Mouse (Mus musculus): ENCODE measurements around the gene Tarsl2.
A peak's percentile ranks its signal among the peaks of the same experiment; 100 is the strongest.

The Tarsl2 gene

DNA sequence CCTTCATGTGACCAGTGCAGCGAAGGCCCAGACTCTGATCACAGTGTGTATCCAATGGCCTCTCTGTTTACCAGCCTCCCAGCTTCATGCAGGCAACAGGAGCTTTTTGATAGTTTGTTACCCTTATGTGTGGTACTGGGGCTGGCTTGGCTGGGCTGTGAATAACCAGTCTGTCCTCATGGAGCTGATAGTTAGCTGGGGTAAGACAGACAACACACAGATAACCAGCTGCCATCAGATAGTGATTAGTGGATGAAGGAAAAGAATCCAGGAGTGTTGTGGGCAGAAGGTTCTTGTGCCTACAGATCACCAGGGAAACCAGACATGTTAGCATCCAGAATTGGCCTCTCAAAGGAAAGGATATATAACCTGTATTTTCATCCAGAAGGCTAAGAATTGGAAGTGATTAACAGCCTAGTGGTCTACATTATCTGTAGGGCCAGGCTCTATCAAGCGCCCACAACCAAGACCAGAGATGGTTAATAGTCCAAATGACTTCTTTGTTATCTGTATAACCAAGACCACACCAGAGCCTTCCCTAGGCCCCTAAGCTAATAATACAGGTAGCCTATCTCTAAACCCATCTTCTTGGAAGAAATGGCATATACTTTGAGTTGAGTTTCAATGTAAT, 12.9 kb downstream of the Tarsl2 start:
- no peak for DNase-seq (ENCODE audit: low read depth, low spot score)

DNA sequence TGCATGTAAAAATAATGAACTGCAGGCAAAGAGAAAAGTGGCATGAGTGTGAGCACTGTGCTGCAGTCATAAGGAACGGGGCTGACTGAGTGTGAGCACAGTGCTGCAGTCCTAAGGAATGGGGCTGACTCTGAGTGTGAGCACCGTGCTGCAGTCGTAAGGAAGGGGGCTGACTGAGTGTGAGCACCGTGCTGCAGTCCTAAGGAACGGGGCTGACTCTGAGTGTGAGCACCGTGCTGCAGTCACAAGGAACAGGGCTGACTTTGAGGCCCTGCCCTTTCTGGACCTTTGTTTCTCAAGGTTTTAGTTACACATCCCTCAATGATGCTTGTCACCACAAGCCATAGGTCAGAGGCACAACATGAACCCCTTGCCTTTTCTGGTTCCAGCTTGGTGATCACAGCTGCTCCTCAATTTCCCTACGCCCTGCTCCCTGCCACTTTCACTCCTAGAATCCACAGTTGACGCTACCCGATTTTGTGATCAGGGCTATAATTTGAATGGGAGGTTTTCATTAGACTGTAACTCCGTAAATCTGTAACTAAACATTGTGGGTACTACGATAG, 18.6 kb downstream of the Tarsl2 start:
- no peak for DNase-seq (ENCODE audit: low read depth, low spot score)

DNA sequence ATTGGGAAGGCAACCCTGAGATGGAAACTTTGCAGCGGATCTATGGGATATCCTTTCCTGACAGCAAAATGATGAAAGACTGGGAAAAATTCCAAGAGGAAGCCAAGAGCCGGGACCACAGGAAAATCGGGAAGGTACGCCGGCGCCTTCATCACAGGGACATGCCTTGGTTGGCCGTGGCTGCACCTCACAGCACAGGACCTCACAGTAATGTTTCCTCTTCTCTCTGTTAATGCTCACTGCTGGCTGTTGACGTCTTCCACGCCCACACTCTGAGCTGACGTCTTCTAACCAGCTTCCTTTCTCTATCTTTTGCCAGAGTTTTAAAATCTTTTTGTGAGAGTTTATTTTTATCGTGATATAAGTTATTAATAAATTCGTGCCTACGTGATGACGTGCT, 19.2 kb downstream of the Tarsl2 start:
- no peak for DNase-seq (ENCODE audit: low read depth, low spot score)

DNA sequence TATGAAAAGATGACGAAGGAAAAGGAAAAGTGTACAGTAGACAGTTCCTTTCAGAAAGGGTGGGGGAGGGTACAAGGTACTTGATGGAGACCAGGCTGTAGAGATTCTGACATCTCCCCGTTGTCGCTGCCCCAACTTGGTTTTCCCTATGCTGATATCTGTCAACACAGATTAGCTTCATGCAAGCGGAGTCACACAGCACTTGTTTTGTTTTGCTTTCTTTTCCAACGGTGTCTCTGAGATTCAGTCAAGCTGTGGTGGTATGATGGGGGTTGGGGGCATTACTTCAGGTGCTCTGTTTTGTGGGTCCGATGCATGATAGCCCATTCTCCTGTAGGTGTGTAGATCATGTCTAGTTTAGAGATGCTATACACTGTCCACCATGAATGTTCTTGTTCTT, 22.8 kb downstream of the Tarsl2 start:
- DNase-seq (ENCODE audit: low read depth, low spot score), result no peak

DNA sequence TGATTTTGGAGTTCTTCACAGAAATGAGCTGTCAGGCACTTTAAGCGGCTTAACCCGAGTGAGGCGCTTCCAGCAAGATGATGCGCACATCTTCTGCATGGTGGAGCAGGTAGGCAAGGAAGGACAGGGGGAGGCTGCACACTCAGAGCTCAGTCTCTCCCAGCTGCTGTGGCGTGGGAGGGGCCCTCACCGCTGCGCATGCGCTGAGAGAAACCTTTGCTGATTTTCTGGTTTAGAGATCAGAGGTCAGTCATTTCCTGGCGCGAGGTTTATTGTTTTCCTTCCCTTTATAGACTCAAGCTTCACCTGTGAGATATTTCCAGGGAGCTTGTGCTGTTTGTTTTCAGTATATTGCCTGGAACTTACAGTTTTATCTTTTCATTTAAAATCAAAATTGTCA, 33.4 kb downstream of the Tarsl2 start:
- DNase-seq (ENCODE audit: low read depth, low spot score), result no peak

DNA sequence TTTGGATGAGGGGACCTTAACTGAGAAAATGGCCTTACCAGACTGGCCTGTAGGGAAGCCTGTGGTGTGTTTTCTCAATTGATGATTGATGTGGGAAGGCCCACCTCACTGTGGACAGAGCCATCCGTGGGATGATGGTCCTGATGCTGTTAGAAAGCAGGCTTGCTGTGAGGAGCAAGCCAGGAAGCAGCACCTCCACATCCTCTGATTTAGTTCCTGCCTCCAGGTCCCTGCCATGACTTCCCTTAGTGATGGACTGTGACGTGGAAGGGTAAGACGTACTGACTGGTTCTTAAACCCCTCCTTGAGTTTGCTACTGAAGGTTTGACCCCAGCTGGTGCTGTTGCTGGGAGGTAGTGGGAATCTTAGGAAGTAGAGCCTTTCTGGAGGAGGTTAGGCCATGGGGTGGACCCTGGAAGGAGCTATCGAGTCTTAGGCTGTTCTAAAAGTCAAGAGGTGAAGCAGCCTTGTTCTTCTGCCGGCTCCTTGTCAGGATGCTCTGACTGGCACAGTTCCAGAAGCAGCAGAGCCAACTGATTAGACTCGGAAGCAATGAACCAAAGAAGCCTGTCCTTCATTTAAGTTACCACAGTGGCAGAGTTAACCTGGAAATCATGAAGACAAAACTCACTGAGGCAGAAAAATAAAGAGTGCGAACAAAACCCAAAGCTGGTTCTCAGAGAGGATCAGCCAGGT, 34.4 kb downstream of the Tarsl2 start:
- no peak for DNase-seq (ENCODE audit: low read depth, low spot score)

DNA sequence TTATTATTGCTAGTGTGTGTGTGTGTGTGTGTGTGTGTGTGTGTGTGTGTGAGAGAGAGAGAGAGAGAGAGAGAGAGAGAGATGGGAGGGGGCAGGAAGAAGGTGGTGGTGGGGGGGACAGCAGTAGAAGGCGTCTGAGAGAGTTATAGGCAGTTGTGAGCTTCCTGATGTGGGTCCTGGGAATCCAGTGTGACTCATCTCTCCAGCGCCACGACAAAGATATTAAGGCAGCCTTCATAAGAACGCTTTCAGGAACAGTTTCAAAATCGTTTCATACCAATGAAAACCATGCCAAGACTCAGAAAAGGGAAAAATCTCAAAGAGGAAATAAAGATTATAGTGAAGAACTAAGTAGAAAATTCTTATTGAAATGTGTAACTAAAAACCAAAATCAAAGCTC, 36.5 kb downstream of the Tarsl2 start:
- no peak for DNase-seq (ENCODE audit: low read depth, low spot score)

DNA sequence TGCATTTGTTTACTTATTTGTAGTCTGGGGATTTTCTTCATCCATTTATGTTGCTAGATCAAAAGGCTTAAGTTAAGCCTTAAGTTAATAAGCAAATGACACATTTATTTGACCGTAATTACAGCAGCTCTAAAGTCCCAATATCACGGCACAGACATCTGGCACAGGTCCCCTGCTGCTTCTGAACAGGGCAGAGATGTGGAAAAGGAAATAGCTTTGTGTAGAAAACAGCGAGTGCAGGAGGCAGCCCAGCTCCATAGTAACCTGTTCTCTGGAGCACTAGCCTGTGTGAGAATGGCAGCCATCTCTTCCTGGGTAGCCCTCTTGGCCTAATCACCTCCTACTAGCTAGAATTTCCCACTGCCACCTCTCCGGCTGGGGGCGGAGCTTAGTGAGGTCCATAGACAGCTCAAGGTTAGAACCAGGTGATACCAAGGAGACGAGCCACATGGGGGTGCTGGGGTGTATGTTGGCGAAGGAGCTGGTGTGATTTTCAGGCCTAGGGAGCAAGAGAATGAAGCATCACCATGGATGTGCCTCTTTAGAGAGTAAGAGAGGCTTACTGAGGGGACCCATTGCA, 39.6 kb downstream of the Tarsl2 start:
- DNase-seq (ENCODE audit: low read depth, low spot score), result no peak

DNA sequence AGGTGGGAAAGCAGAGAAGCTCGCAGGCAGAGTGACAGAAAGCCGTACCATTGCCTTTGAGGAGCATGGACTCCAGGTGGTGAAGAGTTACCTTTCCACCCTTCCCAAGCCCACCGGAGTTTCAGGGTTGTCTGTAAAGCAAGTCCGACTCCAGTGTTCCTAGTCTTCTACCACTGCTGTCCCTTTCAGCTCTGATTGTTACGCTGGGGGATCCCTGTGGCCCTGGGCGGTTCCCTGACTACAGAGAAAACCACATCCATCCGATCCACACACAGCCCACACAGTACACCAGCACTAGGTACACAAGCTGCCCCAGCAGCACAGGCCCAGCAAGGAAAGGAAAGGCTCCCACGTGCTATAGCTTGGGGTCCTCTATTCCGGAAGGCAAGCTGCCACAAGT, 42.0 kb downstream of the Tarsl2 start:
- DNase-seq (ENCODE audit: low read depth, low spot score), result no peak

DNA sequence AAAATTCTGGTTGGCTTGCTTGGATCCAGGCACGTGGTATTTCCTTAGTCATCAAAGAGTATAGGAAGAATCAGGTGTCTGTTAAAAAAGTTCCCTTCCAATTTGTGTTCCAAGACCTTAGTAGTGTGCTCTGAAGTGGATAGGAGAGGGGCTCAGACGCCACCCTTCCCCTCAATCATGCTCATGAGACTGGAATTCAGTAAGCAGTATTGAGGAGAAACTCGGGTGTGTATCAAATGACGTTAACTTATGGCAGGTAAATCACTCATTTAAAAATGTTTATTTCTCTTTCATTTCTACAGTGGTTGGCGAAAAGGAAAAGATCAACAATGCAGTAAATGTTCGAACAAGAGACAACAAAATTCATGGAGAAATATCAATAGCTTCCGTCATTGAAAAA, 46.2 kb downstream of the Tarsl2 start, which contains the start of gene Tm2d3:
Tm2d3 (plus strand) TSS at position 301 of the 400 bp plus-strand sequence.
- DNase-seq (ENCODE audit: low read depth, low spot score), result no peak

DNA sequence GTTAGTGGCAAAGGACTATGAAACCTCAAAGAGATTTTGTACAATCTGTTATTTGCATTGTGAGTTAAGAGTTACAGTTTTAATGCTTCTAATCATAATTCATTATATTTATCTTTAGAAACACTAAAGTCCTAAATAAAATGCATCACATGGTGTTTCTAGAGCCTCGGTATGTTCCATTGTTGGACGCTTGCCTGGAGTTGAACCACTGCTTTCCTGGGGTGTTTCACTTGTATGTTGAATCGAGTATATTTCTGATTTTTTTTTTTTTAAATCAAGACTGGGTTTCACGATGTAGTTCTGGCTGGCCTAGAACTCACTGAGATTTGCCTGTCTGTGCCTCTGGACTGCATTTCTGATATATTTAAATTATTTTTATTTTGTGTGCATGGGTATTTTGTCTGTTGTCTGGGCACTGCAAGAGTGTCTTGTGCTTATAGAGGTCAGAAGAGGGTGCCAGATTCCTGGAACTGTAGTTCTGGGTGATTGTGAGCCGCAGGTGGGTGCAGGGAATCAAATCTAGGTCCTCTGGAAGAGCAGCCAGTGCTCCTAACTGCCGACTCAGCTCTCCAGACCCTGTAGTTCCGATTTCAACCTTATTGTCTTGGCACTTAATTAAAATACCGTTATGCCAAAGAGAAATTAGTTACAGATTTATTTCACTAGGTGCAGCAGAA, 47.4 kb downstream of the Tarsl2 start:
- no peak for DNase-seq (ENCODE audit: low read depth, low spot score)

DNA sequence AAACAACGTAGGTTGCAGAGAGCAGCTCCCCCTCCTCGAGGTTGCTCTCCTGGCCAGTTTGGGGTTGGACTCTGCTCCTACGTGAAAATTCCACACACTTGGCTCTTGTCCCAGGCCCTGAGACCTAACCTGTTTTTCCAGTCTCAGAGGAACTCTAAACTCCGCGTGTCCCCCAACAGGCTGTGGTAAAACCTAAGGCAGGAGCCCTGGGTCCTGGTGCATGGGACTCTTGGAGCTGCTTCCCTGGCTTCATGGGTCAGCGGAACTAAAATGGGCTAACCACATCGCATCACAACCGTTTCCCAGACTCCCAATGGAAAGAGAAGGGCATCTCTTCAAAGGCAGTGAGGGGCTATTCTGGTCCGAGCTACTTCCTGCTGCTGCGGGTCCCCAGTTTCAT, 48.2 kb downstream of the Tarsl2 start:
- no peak for DNase-seq (ENCODE audit: low read depth, low spot score)

DNA sequence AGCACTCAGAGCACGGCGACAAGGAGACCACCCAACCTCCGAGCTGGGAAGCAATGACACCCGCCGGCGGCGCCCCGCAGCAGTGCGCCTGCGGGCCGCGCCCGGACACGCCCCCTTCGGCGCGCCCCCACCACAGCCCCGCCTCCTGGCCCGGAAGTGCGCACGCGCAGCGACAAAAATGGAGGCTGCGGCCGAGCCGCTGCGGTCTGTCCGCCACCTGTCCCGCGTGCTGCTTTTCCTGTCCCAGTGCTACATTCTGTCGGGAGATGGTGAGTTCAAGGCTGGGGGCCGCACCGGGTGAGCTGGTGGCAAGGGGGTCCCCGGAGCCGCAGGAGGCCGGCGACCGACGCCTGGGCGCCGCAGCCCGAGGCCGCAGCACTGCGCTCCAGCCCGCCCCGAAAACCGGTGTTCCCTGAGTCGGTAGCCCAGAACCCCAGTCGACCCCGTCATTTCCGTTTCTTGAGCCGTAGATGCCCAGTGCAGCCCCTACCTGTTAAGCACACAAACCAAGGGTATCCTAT, 48.7 kb downstream of the Tarsl2 start:
- DNase-seq (ENCODE audit: low read depth, low spot score), result peak; percentile 67

DNA sequence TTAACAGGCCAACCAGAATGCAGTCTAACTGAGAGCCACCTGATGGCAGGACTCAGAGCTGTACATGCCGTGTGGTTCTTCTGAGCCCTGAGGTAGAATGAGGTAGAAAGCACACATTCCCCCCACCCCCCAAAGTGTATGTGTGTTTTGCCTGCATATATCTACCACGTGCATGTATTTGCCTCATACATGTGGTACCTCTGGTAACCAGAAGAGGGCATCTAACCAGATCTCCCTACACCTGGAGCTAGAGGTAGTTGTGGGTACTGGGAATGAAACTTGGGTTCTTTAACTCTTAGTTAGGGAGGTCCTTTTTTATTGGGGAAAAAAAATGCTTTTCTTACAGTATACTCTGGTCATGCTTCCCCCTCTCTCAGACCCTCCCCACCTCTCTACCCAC, 51.8 kb downstream of the Tarsl2 start:
- DNase-seq (ENCODE audit: low read depth, low spot score), result no peak

DNA sequence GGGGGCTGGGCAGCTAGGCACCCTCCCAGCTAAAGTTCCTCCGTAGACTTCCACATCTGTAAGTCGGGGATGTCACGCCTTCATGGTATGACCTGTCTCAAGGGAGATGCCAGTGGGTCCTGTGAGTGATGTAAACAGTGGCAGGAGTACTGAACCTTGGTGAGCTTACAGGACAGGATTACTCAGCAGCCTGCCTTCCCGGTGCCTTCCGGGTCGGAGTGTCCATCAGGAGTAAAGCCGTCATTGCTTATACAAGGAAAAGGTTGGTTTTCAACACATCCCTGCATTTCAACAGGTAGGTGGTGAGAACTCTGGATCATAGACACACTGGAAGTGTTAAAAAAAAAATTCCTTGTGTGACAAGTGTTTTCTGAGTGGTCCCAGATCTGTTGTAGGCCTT, 57.4 kb downstream of the Tarsl2 start:
- no peak for DNase-seq (ENCODE audit: low read depth, low spot score)

DNA sequence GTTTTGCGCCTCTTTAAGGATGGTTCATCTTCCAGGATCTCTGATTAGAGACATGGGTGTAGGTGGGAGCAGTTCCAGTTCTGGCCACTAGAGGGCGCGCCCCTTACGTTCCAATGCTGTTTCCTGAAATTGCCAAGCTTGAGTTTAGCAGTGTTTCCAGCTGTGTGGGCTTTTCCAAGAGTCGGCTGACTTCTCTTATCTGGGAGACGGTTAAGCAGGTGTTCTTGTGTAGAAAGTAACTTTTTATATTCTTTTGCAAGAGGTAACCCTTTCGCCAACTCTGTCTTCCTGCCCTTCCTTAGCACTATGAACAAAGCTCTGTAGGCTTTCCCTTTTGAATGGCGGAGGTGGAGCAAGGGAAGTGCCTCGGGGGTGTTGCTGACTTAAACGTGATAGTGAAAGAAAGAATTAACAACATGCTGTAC, 60.1 kb downstream of the Tarsl2 start:
- DNase-seq (ENCODE audit: low read depth, low spot score), result peak; percentile 44

DNA sequence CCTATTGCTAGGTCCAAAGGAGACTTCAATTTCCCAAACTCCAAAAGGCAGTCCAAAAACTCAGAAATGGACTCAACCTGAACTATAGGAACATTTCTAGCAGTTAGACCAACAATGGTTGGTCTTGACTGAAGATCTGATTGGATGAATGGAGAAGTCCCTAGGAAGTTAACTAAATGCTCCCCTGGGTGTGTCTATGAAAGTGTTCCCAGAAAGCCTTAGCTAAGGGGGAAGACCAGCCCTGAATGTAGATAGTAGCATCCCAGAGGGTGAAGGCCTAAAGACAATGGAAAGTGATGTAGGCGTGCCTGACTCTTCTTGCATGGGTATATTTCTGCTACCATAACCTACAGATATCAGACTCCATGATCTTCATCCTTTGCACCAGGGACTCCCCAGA, 63.8 kb downstream of the Tarsl2 start:
- DNase-seq (ENCODE audit: low read depth, low spot score), result no peak

DNA sequence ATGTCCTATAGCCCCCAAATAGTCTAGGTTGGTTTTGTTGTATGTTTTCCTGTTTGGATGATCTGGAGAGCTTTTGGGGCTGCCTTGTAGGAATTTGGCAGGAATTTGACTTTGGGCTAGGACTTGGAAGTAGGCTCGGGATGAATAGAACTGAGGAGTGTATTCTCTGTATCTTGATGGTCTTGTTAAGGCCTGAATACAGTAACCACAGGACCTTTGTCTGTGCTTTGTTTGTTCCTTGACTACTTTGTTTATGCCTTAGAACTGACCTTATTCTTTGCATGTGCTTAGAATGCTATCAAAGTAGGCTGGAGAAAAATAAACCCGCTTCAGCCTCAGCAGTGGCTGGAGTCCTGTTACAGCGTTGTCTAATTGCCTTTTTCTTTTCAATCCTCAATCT, 65.6 kb downstream of the Tarsl2 start:
- DNase-seq (ENCODE audit: low read depth, low spot score), result no peak

DNA sequence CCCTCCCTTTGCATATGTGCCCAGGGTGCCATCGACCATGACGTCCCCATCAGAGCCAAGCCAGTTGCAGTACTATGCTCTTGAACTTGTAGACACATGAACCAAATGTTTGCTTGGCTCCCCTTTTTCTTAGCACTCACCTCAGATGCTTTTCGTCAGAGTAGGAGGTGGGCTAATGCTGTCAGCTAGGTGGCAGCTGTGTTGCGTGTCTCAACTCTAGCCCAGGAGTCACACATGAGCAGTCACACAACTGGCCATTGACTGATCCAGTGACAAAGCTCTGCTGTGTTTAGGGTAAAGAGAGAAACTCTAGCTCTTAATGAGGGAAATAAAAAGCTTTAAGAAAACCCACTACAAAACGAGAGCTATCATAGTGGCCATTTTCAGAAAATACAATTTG, 69.1 kb downstream of the Tarsl2 start:
- no peak for DNase-seq (ENCODE audit: low read depth, low spot score)

DNA sequence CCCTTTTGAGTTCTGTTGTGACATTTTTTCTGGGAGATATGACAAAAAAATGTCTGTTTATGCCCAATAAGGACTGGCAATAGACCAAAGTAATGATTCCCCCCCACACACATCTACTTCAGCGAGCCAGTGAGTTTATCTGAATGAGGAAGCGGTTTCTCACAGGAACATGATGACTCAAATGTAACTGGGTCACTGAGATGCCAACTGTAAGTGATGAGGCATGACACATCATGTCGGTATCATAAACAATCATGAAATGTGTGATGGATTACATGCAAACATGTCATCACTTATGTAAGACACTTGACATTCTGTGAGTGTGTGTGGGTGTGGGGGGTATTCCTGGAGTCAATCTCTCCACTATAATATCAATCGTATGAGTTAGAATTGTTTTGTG, 69.6 kb downstream of the Tarsl2 start:
- no peak for DNase-seq (ENCODE audit: low read depth, low spot score)

DNA sequence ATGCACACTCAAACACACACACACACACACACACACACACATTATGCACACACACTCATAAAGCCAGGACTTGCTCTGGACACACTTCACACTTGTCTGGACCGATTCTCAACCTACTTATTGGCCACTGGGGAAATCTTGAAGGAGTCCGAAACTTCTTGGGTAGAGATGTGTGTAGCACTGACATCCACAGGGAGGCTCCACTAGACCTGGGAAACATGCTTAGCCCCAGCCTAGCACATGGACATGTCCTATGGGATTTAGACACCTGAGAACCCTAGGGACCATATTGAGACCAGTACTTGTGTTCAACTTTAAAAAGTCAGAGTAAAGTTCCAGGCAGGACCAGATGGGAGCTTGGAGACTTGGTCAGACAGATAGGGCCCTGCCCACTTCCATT, 89.3 kb downstream of the Tarsl2 start:
- no peak for DNase-seq (ENCODE audit: low read depth, low spot score)

DNA sequence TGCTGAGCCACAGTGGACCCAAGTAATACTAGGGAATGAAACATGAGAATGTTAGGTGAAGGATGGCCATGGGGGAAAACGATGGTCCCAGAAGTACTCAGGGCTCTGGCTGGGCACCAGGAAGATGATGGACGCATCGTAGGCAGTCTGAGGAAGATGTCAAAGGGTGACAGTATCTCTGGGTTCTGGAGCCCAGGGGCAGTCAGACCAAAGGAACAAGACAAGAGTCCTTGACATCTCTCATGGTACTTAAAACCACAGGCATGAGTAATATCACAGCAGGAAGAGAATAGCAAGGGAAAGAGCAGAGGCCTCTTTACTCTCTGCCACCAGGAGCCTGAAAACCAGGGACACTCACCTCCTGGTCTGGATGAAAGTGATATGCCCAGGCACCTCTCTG, 90.6 kb downstream of the Tarsl2 start:
- DNase-seq (ENCODE audit: low read depth, low spot score), result no peak

Data from c-Kit-negative CD71-positive TER-119-positive erythroid progenitor cells, embryonic 14.5 days (primary cell).